Mouse (Mus musculus): ENCODE measurements around the gene Mfng. TPM values are rescaled to one million over a fixed set of nuclear protein-coding genes. Genes with fewer than 3 reads are reported as not detected.

The Mfng gene
- polyA plus RNA-seq (2017; shearing (Covaris generic)) = 100 to 1,000 TPM in 1 of 2 experiments, 10 to 100 TPM in 1; 74.5 to 116 TPM

DNA sequence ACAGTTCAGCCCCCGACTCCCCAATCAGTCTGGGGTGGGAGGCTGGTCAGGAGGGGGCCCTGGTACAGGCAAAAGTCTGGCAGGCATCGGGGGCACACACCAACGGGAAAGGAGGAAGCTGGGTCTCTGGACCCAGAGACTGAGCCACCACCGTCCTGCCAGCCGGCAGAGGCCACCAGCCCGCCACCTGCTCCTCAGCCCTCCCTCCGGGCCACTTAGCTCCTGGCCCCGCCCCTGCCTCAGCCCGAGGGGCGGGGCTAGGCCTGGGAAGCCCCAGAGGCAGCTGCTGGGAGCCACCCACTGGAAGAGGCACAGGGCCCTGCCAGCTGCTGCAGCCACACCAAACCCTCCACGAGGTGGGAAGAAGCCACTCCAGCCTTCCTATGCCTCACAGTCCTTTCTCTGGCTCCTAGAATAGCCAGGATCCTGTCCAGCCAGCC is at the start of gene Mfng:
Mfng (minus strand) TSS at position 186 of the 440 bp plus-strand sequence.

DNA sequence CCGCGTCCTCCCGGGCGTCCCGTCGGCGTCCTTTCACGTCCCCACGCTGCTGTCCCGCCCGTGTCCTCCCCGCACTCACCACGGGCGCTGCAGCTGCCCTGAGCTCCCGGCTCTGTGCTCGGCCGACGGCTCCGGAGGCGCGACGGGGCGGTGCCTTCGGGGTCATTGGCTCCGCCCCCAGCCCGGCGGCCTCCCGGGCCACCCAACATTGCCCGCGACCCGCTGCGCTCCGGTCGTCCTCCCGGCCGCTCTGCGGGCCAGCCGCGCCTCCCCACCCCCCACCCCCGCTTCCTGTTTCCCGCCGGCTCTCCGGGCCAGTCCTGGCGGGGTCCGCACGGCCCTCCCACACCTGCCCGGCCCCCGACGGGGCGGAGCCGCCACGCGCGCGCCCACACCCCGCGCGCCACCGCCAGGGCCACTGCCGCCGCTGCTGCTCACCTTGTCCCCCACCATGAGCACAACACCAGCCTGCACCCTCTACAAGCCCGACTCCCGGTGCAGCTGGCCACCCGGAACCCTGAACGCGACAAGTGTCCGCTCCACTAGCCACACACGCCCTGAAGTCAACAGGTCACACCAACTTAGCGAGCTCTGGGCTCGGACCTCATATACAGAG is 29.6 kb upstream of the Mfng start, which contains the start of gene Card10:
Card10 (minus strand) TSS at position 267 of the 616 bp plus-strand sequence.

GRCm38 (mm10) chr15:78718290-78719250 is 54.7 kb downstream of the Mfng start, which contains the start of gene Elfn2:
Gene Elfn2 (minus strand): TSS chr15:78718771.

Other genes with a start within 250 kb of the Mfng start
- gene C1qtnf6, start 242.1 kb downstream of the Mfng start, polyA plus RNA-seq (2017; shearing (Covaris generic)) = 10 to 100 TPM in 1 of 2 experiments, 1 to 10 TPM in 1; 1.6 to 20.3 TPM
- gene Sstr3, start 228.8 kb downstream of the Mfng start, polyA plus RNA-seq (2017; shearing (Covaris generic)) = under 1 TPM; 0.38 to 0.58 TPM
- gene Rac2, start 200.7 kb downstream of the Mfng start, polyA plus RNA-seq (2017; shearing (Covaris generic)) = 1,000 to 10,000 TPM; 2,743 to 3,239 TPM
- 100 to 1,000 TPM; 175 to 342 TPM for gene Cyth4, start 176.4 kb downstream of the Mfng start, polyA plus RNA-seq (2017; shearing (Covaris generic))
- under 1 TPM in 1 of 2 experiments, not detected in 1; 0.02 TPM for gene Elfn2, start 54.7 kb downstream of the Mfng start, polyA plus RNA-seq (2017; shearing (Covaris generic))
- gene Card10, start 29.6 kb upstream of the Mfng start, polyA plus RNA-seq (2017; shearing (Covaris generic)) = under 1 TPM in 1 of 2 experiments, not detected in 1; 0.19 TPM
- under 1 TPM; 0.14 to 0.18 TPM for gene Cdc42ep1, start 69.1 kb upstream of the Mfng start, polyA plus RNA-seq (2017; shearing (Covaris generic))
- gene Lgals2, start 82.1 kb upstream of the Mfng start, polyA plus RNA-seq (2017; shearing (Covaris generic)) = not detected
- gene Gga1, start 103.7 kb upstream of the Mfng start, polyA plus RNA-seq (2017; shearing (Covaris generic)) = 10 to 100 TPM; 43.5 to 61.3 TPM
- under 1 TPM; 0.68 to 0.75 TPM for gene Gm49510, start 126.2 kb upstream of the Mfng start, polyA plus RNA-seq (2017; shearing (Covaris generic))
- 100 to 1,000 TPM; 165 to 207 TPM for gene Sh3bp1, start 126.3 kb upstream of the Mfng start, polyA plus RNA-seq (2017; shearing (Covaris generic))
- 10 to 100 TPM; 16.6 to 18.3 TPM for gene Pdxp, start 140.4 kb upstream of the Mfng start, polyA plus RNA-seq (2017; shearing (Covaris generic))
- 1,000 to 10,000 TPM in 1 of 2 experiments, 100 to 1,000 TPM in 1; 544 to 1,308 TPM for gene Lgals1, start 153.2 kb upstream of the Mfng start, polyA plus RNA-seq (2017; shearing (Covaris generic))
- gene Nol12, start 161.5 kb upstream of the Mfng start, polyA plus RNA-seq (2017; shearing (Covaris generic)) = 10 to 100 TPM; 49.9 to 50.4 TPM
- 10 to 100 TPM; 54.7 to 95.1 TPM for gene Triobp, start 174.2 kb upstream of the Mfng start, polyA plus RNA-seq (2017; shearing (Covaris generic))

All from activated CD4-positive, CD25-positive, alpha-beta regulatory T cell (primary cell).